Mouse (Mus musculus): ENCODE data around the gene Dnajb5. TPM values are rescaled to one million over a fixed set of nuclear protein-coding genes. Genes with fewer than 3 reads are reported as not detected.
A peak's percentile ranks its signal among the peaks of the same experiment; 100 is the strongest.

Gene Dnajb5
- polyA plus RNA-seq, 1 experiment from 2014 or later, result 8.9 TPM

GRCm38 (mm10) chr4:42945043-42945442, 4.6 kb upstream of the Dnajb5 start:
- Histone ChIP-seq H3K4me1 (peaks cover 6% of the 10 kb centered on the region), H3K9me3 (no peaks in the 10 kb centered on the region), H3K4me2 (replicated peaks) (no peak overlapping the region), H3K4me3 (no peak overlapping the region), H3K27ac (no peak overlapping the region), H3K9ac (no peak overlapping the region), H3K27me3 (peaks cover 28% of the 10 kb centered on the region), H3K36me3 (no peaks in the 10 kb centered on the region)
- WGBS, result 10% methylated on average over 6 of the region's 6 CpGs
- ATAC-seq (ENCODE audit: low FRiP score, low read depth), result no peak

- Histone ChIP-seq H3K27ac (no peak overlapping the region), H3K9ac (no peak overlapping the region), H3K4me3 (no peak overlapping the region), H3K27me3 (peaks cover 28% of the 10 kb centered on the region), H3K9me3 (no peaks in the 10 kb centered on the region), H3K36me3 (no peaks in the 10 kb centered on the region), H3K4me1 (peaks cover 10% of the 10 kb centered on the region), H3K4me2 (replicated peaks) (no peak overlapping the region)
- 85% methylated on average over 3 of the region's 3 CpGs for WGBS
- ATAC-seq (ENCODE audit: low FRiP score, low read depth), result no peak
These were observed 4.2 kb upstream of the Dnajb5 start for GRCm38 (mm10) chr4:42945445-42945844.

GRCm38 (mm10) chr4:42945952-42946351, 3.7 kb upstream of the Dnajb5 start:
- ATAC-seq (ENCODE audit: low FRiP score, low read depth), result no peak
- Histone ChIP-seq H3K36me3 (no peaks in the 10 kb centered on the region), H3K27me3 (peaks cover 28% of the 10 kb centered on the region), H3K9me3 (no peaks in the 10 kb centered on the region), H3K27ac (no peak overlapping the region), H3K4me3 (no peak overlapping the region), H3K4me2 (replicated peaks) (no peak overlapping the region), H3K4me1 (peaks cover 15% of the 10 kb centered on the region), H3K9ac (no peak overlapping the region)
- WGBS, result 10% methylated on average over 5 of the region's 5 CpGs

- peaks cover 28% of the 10 kb centered on the region for H3K27me3 ChIP-seq
- H3K4me1 ChIP-seq, result peaks cover 24% of the 10 kb centered on the region
- H3K36me3 ChIP-seq, result no peaks in the 10 kb centered on the region
- no peaks in the 10 kb centered on the region for H3K9me3 ChIP-seq
- 50% methylated on average over 10 of the region's 10 CpGs for WGBS
- ATAC-seq (ENCODE audit: low FRiP score, low read depth), result no peak
- no peak overlapping the region for H3K4me2 ChIP-seq (replicated peaks)
- H3K27ac ChIP-seq, result no peak overlapping the region
- no peak overlapping the region for H3K4me3 ChIP-seq
- no peak overlapping the region for H3K9ac ChIP-seq
These were observed 2.8 kb upstream of the Dnajb5 start for GRCm38 (mm10) chr4:42946733-42947290.

GRCm38 (mm10) chr4:42948527-42948926, 1.1 kb upstream of the Dnajb5 start:
- H3K4me3 ChIP-seq, result no peak overlapping the region
- 30% methylated on average over 13 of the region's 13 CpGs for WGBS
- H3K4me2 ChIP-seq (replicated peaks), result no peak overlapping the region

GRCm38 (mm10) chr4:42949051-42949675, 451 bp upstream of the Dnajb5 start:
- peak overlapping the region; percentile 76 for H3K4me3 ChIP-seq
- ATAC-seq (ENCODE audit: low FRiP score, low read depth), result no peak
- 4% methylated on average over 14 of the region's 14 CpGs for WGBS

More at GRCm38 (mm10) chr4:42948527-42948926, 1.1 kb upstream of the Dnajb5 start:
- no peak overlapping the region for H3K27ac ChIP-seq
- no peak for ATAC-seq (ENCODE audit: low FRiP score, low read depth)
- H3K4me1 ChIP-seq, result peaks cover 37% of the 10 kb centered on the region
- peaks cover 28% of the 10 kb centered on the region for H3K27me3 ChIP-seq
- no peak overlapping the region for H3K9ac ChIP-seq
- peaks cover 3% of the 10 kb centered on the region; the same call in 1 of the 2 replicates for H3K36me3 ChIP-seq
- no peaks in the 10 kb centered on the region for H3K9me3 ChIP-seq

GRCm38 (mm10) chr4:42950065-42950558, 498 bp downstream of the Dnajb5 start:
- H3K27ac ChIP-seq, result peak overlapping the region; percentile 84
- no peaks in the 10 kb centered on the region for H3K9me3 ChIP-seq
- peaks cover 7% of the 10 kb centered on the region; the same call in 1 of the 2 replicates for H3K36me3 ChIP-seq
- H3K4me2 ChIP-seq (replicated peaks), result peak overlapping the region; percentile 81
- H3K9ac ChIP-seq, result peak overlapping the region; percentile 86
- WGBS, result 1% methylated on average over 17 of the region's 27 CpGs
- peaks cover 23% of the 10 kb centered on the region for H3K27me3 ChIP-seq
- peak; percentile 81 for ATAC-seq (ENCODE audit: low FRiP score, low read depth)
- peaks cover 42% of the 10 kb centered on the region for H3K4me1 ChIP-seq
- H3K4me3 ChIP-seq, result peak overlapping the region; percentile 76

More at GRCm38 (mm10) chr4:42949051-42949675, 451 bp upstream of the Dnajb5 start:
- H3K9ac ChIP-seq, result peak overlapping the region; percentile 86; the same call in 1 of the 2 replicates
- H3K27ac ChIP-seq, result no peak overlapping the region
- H3K4me2 ChIP-seq (replicated peaks), result peak overlapping the region; percentile 81
- H3K27me3 ChIP-seq, result peaks cover 23% of the 10 kb centered on the region
- no peaks in the 10 kb centered on the region for H3K9me3 ChIP-seq
- peaks cover 7% of the 10 kb centered on the region; the same call in 1 of the 2 replicates for H3K36me3 ChIP-seq
- peaks cover 42% of the 10 kb centered on the region for H3K4me1 ChIP-seq

GRCm38 (mm10) chr4:42951206-42952195, 1.9 kb downstream of the Dnajb5 start:
- H3K4me1 ChIP-seq, result peaks cover 42% of the 10 kb centered on the region

GRCm38 (mm10) chr4:42952563-42952962, 2.9 kb downstream of the Dnajb5 start:
- H3K4me3 ChIP-seq, result no peak overlapping the region
- no peak for ATAC-seq (ENCODE audit: low FRiP score, low read depth)
- no peak overlapping the region; the same call in 1 of the 2 replicates for H3K27ac ChIP-seq
- H3K9ac ChIP-seq, result no peak overlapping the region; the same call in 1 of the 2 replicates
- H3K4me2 ChIP-seq (replicated peaks), result no peak overlapping the region
- H3K36me3 ChIP-seq, result peaks cover 22% of the 10 kb centered on the region
- 78% methylated on average over 7 of the region's 7 CpGs for WGBS
- H3K27me3 ChIP-seq, result peaks cover 10% of the 10 kb centered on the region
- H3K9me3 ChIP-seq, result no peaks in the 10 kb centered on the region
- H3K4me1 ChIP-seq, result peaks cover 42% of the 10 kb centered on the region

More at GRCm38 (mm10) chr4:42951206-42952195, 1.9 kb downstream of the Dnajb5 start:
- H3K36me3 ChIP-seq, result peaks cover 11% of the 10 kb centered on the region
- peak overlapping the region; percentile 81 for H3K4me2 ChIP-seq (replicated peaks)
- no peaks in the 10 kb centered on the region for H3K9me3 ChIP-seq
- H3K27me3 ChIP-seq, result peaks cover 21% of the 10 kb centered on the region
- 0 out of 2 replicates have a peak overlapping the region, but pooled peaks have one; percentile 76 for H3K4me3 ChIP-seq
- peak overlapping the region; percentile 31; the same call in 1 of the 2 replicates for H3K9ac ChIP-seq
- no peak overlapping the region; the same call in 1 of the 2 replicates for H3K27ac ChIP-seq
- 58% methylated on average over 11 of the region's 11 CpGs for WGBS
- no peak for ATAC-seq (ENCODE audit: low FRiP score, low read depth)

GRCm38 (mm10) chr4:42953435-42954094, 4.0 kb downstream of the Dnajb5 start:
- no peak for ATAC-seq (ENCODE audit: low FRiP score, low read depth)
- no peak overlapping the region for H3K4me3 ChIP-seq
- no peak overlapping the region for H3K4me2 ChIP-seq (replicated peaks)
- 22% methylated on average over 10 of the region's 10 CpGs for WGBS
- peaks cover 1% of the 10 kb centered on the region; the same call in 1 of the 2 replicates for H3K27me3 ChIP-seq
- H3K9ac ChIP-seq, result 0 out of 2 replicates have a peak overlapping the region, but pooled peaks have one; percentile 19
- H3K4me1 ChIP-seq, result peaks cover 42% of the 10 kb centered on the region
- H3K9me3 ChIP-seq, result no peaks in the 10 kb centered on the region
- peak overlapping the region; percentile 8; the same call in 1 of the 2 replicates for H3K27ac ChIP-seq
- H3K36me3 ChIP-seq, result peaks cover 32% of the 10 kb centered on the region

GRCm38 (mm10) chr4:42954297-42954696, 4.7 kb downstream of the Dnajb5 start:
- ATAC-seq (ENCODE audit: low FRiP score, low read depth), result no peak
- H3K9ac ChIP-seq, result no peak overlapping the region
- H3K27ac ChIP-seq, result no peak overlapping the region
- H3K36me3 ChIP-seq, result peaks cover 32% of the 10 kb centered on the region
- H3K4me2 ChIP-seq (replicated peaks), result no peak overlapping the region
- WGBS, result 8% methylated on average over 10 of the region's 10 CpGs
- peaks cover 37% of the 10 kb centered on the region for H3K4me1 ChIP-seq
- no peaks in the 10 kb centered on the region for H3K9me3 ChIP-seq
- H3K4me3 ChIP-seq, result no peak overlapping the region
- no peaks in the 10 kb centered on the region for H3K27me3 ChIP-seq

Data from limb, embryonic 13.5 days (tissue).